Mouse (Mus musculus) hindbrain, postnatal 0 days (tissue): Measurements from ENCODE around the gene Stx2. TPM values are rescaled to one million over a fixed set of nuclear protein-coding genes. Genes with fewer than 3 reads are reported as not detected.
A peak's percentile ranks its signal among the peaks of the same experiment; 100 is the strongest.
"Not testable (repeated sequence)": the region's sequence is repeated elsewhere in the genome, so short reads cannot be mapped to it uniquely, and the experiment has no call there.

Experiments used
- ATAC-seq: fragments of 200-750 bp; cut with Nextera tagmentation; 2 replicates; pipeline ENCODE4 v1.8.0; 2017; ENCODE audit warnings: mild to moderate bottlenecking, moderate TSS enrichment, moderate library complexity
- DNase-seq: peaks from one replicate; pipeline ENCODE4 v3.0.0-alpha.2; 2015; ENCODE audit warnings: low spot score
- H3K27ac ChIP-seq: fragments of 300-500 bp; sonication (generic); 2 replicates; pipeline ENCODE4 v1.5.1; 2014; ENCODE audit warnings: mild to moderate bottlenecking
- H3K27me3 ChIP-seq: fragments of 300-500 bp; sonication (generic); 2 replicates; pipeline ENCODE4 v1.6.1; 2014; ENCODE audit warnings: low read length, mixed read lengths; ENCODE audit not compliant: insufficient read depth
- H3K36me3 ChIP-seq: fragments of 300-500 bp; sonication (generic); 2 replicates; pipeline ENCODE4 v1.6.1; 2014; ENCODE audit warnings: low read length, mixed read lengths; ENCODE audit not compliant: insufficient read depth
- H3K4me1 ChIP-seq: fragments of 300-500 bp; sonication (generic); 2 replicates; pipeline ENCODE4 v1.6.1; 2014; ENCODE audit warnings: antibody characterized with exemption, low read length, mixed read lengths; ENCODE audit not compliant: insufficient read depth
- H3K4me2 ChIP-seq: fragments of 300-500 bp; sonication (generic); 2 replicates; pipeline ENCODE4 v1.6.1; 2014; ENCODE audit warnings: low read depth, mild to moderate bottlenecking, low read length, moderate library complexity, mixed read lengths
- H3K4me3 ChIP-seq: fragments of 300-500 bp; sonication (generic); 2 replicates; pipeline ENCODE4 v1.5.1; 2014; ENCODE audit warnings: low read length
- H3K9ac ChIP-seq: fragments of 300-500 bp; sonication (generic); replicated peaks from 2 replicates; pipeline ENCODE4 v1.6.1; 2014; ENCODE audit warnings: mild to moderate bottlenecking, low read length, moderate library complexity, mixed read lengths
- H3K9me3 ChIP-seq: fragments of 300-500 bp; sonication (generic); 2 replicates; pipeline ENCODE4 v1.6.1; 2016; ENCODE audit warnings: low read length, mixed read lengths
- CTCF ChIP-seq: IDR thresholded peaks from 2 replicates; pipeline ENCODE4 v1.5.1; 2016; ENCODE audit warnings: antibody characterized with exemption, control low read depth, low read depth
- WGBS: fragments of 180-500 bp; shearing (Covaris S2); extraction: QIAGEN DNeasy Blood & Tissue Kit; methylation state at CpG from one replicate; pipeline ENCODE4 v1.1.7; 2014; 5-methylcytosine and 5-hydroxymethylcytosine counted together
- polyA plus RNA-seq: library from polyadenylated mRNA; unstranded; fragments of >200 nt; fragmentation: Nextera tagmentation; extraction: Ambion mirVana; gene quantifications from 2 replicates; pipeline ENCODE4 v1.2.1, GENCODE M21; 2015
- total RNA-seq: library from RNA; depleted of rRNA; stranded (reverse); fragments of >200 nt; gene quantifications from 2 replicates; pipeline ENCODE4 v1.2.3, GENCODE M21; 2014

Gene Stx2
- total and polyA plus RNA-seq, 2 experiments from 2014 or later: 11.9 to 14.1 TPM

DNA sequence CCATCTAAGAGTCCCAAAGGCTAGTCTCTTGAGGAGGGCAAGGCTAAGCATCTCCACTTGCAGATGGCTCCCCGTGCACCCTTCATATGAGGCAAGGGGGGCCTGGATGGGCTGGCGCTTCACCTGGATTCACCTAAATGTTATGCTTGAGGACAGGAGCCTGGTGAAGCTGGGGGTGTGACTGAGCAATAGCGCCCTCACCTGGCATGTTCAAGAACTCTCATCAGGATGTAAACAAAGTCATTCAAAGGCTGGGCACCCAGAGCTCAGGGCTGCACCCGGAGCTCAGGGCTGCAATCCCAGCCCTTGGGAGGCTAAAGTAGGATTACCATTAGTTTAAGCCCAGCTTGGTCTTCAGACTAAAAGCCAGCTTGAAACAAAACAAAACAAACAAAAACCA, 44.0 kb downstream of the Stx2 start:
- Histone ChIP-seq H3K4me2 (no peak overlapping the region), H3K36me3 (no peaks in the 10 kb centered on the region), H3K4me1 (no peaks in the 10 kb centered on the region), H3K4me3 (no peak overlapping the region), H3K9me3 (0 out of 2 replicates have a peak, but pooled peaks cover 3% of the 10 kb centered on the region), H3K9ac (no peak overlapping the region), H3K27me3 (no peaks in the 10 kb centered on the region), H3K27ac (no peak overlapping the region)
- 61% methylated on average over 4 of the region's 4 CpGs for WGBS
- ATAC-seq (no peak), DNase-seq (no peak)
- TF ChIP-seq CTCF: peak; percentile 33; the same call in 1 of the 2 replicates

GRCm38 (mm10) chr5:128958916-128959315, 49.5 kb downstream of the Stx2 start:
- ATAC-seq (no peak), DNase-seq (no peak)
- H3K27me3 ChIP-seq: no peaks in the 10 kb centered on the region
- H3K27ac ChIP-seq: no peak overlapping the region
- 0 out of 2 replicates have a peak, but pooled peaks cover 5% of the 10 kb centered on the region for H3K9me3 ChIP-seq
- H3K9ac ChIP-seq: no peak overlapping the region
- H3K4me3 ChIP-seq: no peak overlapping the region
- WGBS: 77% methylated on average over 3 of the region's 3 CpGs
- H3K36me3 ChIP-seq: no peaks in the 10 kb centered on the region
- no peak overlapping the region for H3K4me2 ChIP-seq
- H3K4me1 ChIP-seq: no peaks in the 10 kb centered on the region
- no peak for TF ChIP-seq CTCF

DNA sequence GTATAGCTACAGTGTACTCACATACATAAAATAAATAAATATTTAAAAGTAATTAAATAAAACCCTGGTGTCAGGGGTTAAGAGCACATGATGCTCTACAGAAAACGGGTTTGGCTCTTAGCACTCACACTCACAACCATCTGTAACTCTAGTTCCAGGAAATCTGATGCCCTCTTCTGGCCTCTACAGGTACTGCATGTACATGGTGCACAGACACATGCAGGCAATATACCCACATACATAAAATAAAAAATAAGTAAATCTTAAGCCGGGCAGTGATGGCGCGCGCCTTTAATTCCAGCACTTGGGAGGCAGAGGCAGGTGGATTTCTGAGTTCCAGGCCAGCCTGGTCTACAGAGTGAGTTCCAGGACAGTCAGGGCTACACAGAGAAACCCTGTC, 54.0 kb downstream of the Stx2 start:
- H3K9ac ChIP-seq, H3K27me3 ChIP-seq, H3K36me3 ChIP-seq, ATAC-seq, H3K4me1 ChIP-seq, H3K4me2 ChIP-seq, H3K4me3 ChIP-seq, H3K9me3 ChIP-seq, H3K27ac ChIP-seq: not testable (repeated sequence)
- peak; percentile 45 for DNase-seq
- WGBS: 89% methylated on average over 5 of the region's 5 CpGs
- peak; percentile 60 for TF ChIP-seq CTCF

DNA sequence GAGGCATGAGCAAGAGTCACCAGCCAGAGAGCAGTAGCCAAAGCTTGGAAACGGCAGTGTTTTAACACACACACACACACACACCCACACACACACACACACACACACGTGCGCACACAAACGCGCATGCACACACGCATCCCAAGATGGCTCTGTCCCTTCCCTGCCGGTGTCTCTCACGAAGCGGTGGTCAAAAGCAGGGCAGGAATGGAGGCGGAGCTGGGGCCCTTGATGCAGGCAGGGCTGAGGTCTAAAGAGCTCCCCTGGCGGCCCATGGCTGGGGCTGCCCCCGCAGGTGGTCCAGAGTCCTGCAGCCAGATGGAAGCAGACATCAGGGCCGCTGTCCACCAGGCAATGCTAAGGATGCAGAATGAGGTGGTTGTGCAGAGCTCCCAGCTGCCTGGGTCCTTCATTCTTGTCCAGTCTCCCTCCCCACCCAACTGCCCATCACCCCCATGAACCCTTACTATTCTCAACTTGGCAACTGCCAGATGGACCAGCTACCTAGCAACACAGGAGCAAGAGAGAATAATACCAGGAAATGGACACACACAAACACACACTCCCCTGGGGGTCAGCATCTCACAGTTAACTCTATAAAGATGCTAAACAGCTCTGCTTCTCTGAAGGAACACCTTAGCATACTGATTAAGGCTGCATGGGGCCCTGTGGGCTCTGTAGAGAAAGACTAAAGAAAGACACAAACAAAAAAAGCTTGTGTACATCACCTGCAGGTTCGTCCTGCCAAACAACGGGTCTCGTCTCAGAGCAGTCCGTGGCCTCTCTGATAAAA, 54.9 kb downstream of the Stx2 start, which contains the start of gene Rimbp2:
Rimbp2 (minus strand) TSS at position 209 of the 793 bp plus-strand sequence.
- DNase-seq (peak; percentile 85), ATAC-seq (peak; percentile 89)
- WGBS: 5% methylated on average over 17 of the region's 17 CpGs
- Histone ChIP-seq H3K4me3 (peak within 1 kb of the TSS; percentile 55), H3K27me3 (no peaks in the 10 kb centered on the region), H3K4me1 (no peaks in the 10 kb centered on the region), H3K36me3 (no peaks in the 10 kb centered on the region), H3K9ac (peak within 1 kb of the TSS; percentile 66), H3K4me2 (peak within 1 kb of the TSS; percentile 66), H3K27ac (peak within 1 kb of the TSS; percentile 85), H3K9me3 (0 out of 2 replicates have a peak, but pooled peaks cover 2% of the 10 kb centered on the region)
- TF ChIP-seq CTCF: peak; percentile 77

DNA sequence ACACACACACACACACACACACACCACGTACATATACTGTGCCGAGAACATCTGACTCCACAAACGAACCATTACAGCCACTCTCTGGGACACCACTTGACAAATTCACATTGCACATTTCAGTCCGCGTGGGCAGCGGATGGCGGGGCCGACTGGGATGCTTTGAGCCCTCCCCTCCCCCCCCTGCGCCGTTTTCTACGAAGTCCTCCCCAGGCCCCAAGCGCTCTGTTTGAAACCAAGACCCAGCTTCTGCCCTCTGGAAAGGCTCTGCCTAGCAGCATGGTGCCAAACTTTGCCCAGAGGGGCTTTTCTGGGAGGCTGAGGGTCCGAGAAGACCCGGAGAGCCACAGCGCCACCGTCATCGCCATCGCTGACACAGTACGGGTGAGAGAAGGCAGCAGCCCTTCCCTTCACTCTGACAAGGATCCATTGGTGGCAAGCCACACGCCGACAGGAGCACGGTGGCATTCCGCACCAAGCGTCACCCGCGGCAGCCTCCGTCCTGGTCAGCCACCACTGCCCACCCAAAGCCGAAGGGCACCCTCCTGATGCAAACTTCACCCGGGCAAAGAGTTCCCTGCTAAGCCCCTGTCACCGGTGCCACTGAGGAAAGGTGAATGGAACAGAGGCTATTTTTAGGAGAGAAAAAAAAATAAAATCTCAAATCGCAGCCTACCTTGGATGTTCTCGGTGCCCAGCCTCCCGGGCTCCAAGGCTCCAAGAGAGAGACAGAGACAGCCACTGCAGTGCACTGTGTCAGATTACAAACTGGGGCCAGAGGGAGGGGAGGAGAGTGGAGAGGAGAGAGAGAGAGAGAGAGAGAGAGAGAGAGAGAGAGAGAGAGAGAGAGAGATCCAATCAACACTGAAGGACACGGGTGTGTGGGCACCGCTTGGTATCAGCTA, 55.8 kb downstream of the Stx2 start:
- H3K4me1 ChIP-seq: no peaks in the 10 kb centered on the region
- H3K4me2 ChIP-seq: peak overlapping the region; percentile 66
- ATAC-seq (peak; percentile 81), DNase-seq (peak; percentile 61)
- TF ChIP-seq CTCF: no peak
- no peaks in the 10 kb centered on the region for H3K36me3 ChIP-seq
- no peaks in the 10 kb centered on the region for H3K27me3 ChIP-seq
- 0 out of 2 replicates have a peak, but pooled peaks cover 2% of the 10 kb centered on the region for H3K9me3 ChIP-seq
- peak overlapping the region; percentile 85 for H3K27ac ChIP-seq
- H3K4me3 ChIP-seq: peak overlapping the region; percentile 55
- under 1% methylated on average over 35 of the region's 35 CpGs for WGBS
- H3K9ac ChIP-seq: peak overlapping the region; percentile 66

DNA sequence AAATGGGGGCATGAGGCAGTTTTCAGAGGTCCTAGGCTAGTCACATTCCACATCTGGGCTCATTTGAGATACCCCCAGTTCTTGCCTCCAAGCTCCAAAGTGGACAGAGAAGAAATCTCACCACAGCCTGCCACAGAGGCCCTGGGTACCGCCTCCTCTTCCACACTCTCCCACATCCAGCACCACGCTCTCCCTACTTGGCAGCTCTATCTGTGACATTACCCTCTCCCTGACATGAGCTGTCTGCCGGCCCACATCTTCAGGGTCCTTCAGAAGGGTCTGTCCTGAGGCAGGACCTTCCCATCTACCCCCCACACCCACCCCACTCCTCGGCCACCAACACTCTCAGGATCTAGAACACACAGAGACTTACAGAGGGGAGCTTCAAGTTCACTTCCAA, 56.9 kb downstream of the Stx2 start:
- Histone ChIP-seq H3K36me3 (no peaks in the 10 kb centered on the region), H3K27me3 (no peaks in the 10 kb centered on the region), H3K4me1 (no peaks in the 10 kb centered on the region), H3K4me3 (peak overlapping the region; percentile 55), H3K27ac (no peak overlapping the region), H3K4me2 (peak overlapping the region; percentile 66), H3K9ac (peak overlapping the region; percentile 66), H3K9me3 (0 out of 2 replicates have a peak, but pooled peaks cover 2% of the 10 kb centered on the region)
- no peak for TF ChIP-seq CTCF
- no peak for ATAC-seq
- no peak for DNase-seq
- WGBS: 39% methylated on average over 4 of the region's 4 CpGs
